Mouse (Mus musculus) CD8-positive naive resting alpha-beta T cell, adult 57 days (primary cell): ENCODE results near the gene Zdhhc9. TPM values are rescaled to one million over a fixed set of nuclear protein-coding genes. Genes with fewer than 3 reads are reported as not detected.

Experiments
- total RNA-seq: library from RNA; stranded (reverse); gene quantifications from one replicate; pipeline ENCODE4 v1.2.4, GENCODE M21; 2023

Zdhhc9 gene
- total RNA-seq = 23.1 TPM

DNA sequence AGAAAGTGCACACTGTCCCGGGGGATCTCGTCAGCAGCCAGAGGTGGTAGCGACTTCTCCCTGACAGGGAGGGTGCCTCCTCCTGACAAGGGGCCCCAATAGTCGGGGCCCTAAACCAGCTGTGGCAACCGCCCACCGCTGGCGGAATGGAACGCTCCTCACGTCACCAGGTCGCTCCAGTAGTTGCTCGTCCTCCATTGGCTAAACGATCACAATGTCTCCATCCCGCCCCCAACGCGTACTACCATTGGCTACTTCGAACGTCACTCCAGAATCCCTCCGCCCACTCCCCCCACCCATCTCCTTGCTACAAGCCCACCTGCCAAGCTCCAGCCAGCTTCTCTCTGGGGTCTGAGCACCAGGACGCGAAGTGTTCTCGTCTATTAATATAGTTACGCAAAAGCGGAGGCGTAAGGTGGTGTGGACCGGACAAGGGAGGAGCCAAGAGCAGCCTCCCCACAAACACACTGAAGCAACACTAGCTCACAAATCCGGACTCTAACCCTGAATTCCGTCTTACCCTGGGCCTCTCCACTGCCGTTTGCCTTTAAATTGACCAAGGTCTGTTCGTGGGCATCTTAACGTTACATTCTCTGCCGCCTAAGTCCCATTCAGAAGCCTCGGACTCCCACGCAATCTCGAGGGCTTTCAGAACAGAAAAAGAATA is at the start of gene Zdhhc9:
TSS of gene Zdhhc9 (minus strand) at position 360 of the 667 bp plus-strand sequence.

DNA sequence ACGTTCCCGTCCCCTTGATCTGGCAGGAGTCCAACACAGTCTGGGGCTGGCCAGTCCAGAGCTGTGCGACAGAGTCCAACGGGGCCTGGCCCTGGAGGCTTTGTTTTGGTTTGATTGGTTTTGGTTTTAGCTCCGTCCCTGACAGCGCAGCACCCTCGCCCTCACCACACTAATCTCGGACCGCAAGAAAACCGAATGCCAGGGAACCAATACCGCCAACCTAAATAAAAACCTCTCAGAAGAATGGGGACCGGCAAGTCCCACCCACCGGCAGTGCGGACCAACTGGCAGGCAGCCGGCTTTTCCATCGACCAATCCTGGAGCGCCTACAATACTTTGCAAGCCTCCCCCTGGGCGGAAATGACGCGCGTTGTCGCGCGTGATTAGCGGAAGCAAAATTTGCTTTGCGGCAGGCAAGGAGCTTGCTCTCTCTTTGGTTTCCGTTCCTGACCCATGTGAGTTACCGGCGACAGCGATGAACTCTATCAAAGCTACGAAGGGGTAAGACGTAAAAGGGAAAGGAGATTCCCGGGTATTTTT is 47.9 kb upstream of the Zdhhc9 start, which contains the start of gene Utp14a:
TSS of gene Utp14a (plus strand) at position 395 of the 540 bp plus-strand sequence.

DNA sequence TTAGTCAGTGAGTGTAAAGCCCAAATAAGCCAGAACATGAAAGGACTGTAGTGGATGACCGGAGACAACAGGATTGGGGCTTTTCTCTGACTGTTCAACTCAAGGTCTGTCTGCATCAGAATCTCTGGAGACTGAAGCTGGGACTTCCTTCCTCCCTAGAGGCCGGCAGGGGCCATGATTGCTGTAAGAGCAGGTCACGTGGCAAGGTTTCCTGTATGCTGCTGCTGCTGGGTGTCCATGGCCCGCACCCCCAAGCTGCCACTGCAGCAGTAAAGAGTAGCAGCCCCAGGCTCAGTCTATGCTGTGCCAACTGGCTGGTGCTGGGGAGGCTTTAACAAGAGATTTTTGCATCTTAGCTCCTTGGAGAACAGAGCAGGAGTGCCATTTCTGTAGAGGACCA is 62.4 kb downstream of the Zdhhc9 start, which contains the start of gene Sash3:
TSS of gene Sash3 (plus strand) at position 175 of the 400 bp plus-strand sequence.

Other genes with a start within 250 kb of the Zdhhc9 start
- 0.28 TPM for gene Apln, start 174.0 kb downstream of the Zdhhc9 start, total RNA-seq
- not detected for gene Xpnpep2, start 100.2 kb downstream of the Zdhhc9 start, total RNA-seq
- gene Sash3, start 62.4 kb downstream of the Zdhhc9 start, total RNA-seq = 185 TPM
- gene Utp14a, start 48.0 kb upstream of the Zdhhc9 start, total RNA-seq = 41.6 TPM
- gene Bcorl1, start 132.5 kb upstream of the Zdhhc9 start, total RNA-seq = 12.2 TPM